Mouse (Mus musculus): ENCODE results near the gene Gm28308. TPM values are rescaled to one million over a fixed set of nuclear protein-coding genes. Genes with fewer than 3 reads are reported as not detected.

Gm28308 gene
- polyA plus RNA-seq, 1 experiment = 0.78 TPM

GRCm38 (mm10) chr6:52203121-52203370 is 10.1 kb downstream of the Gm28308 start:
- 30% methylated on average over 10 of the region's 10 CpGs for WGBS
- H3K4me3 ChIP-seq (ENCODE audit: insufficient read depth, low read depth, low read length) = peak overlapping the region; percentile 68
- no peaks in the 10 kb centered on the region for H3K27me3 ChIP-seq (replicated peaks; ENCODE audit: control insufficient read depth, insufficient read depth, low read length)
- H3K27ac ChIP-seq (ENCODE audit: insufficient read depth, low read depth, low read length) = peak overlapping the region; percentile 80
- peaks cover 5% of the 10 kb centered on the region; the same call in 1 of the 2 replicates for H3K36me3 ChIP-seq (ENCODE audit: control insufficient read depth, insufficient read depth, low read length)
- DNase-seq = peak; percentile 71
- H3K4me1 ChIP-seq (ENCODE audit: control insufficient read depth, insufficient read depth, low read length) = no peaks in the 10 kb centered on the region
- TF ChIP-seq POLR2A (IDR thresholded peaks at IDR 0.05; ENCODE audit: low read depth, low read length) (no peak), CTCF (conservative IDR thresholded peaks at IDR 0.05; ENCODE audit: insufficient read depth, insufficient read length, low read depth, low read length) (no peak)

DNA sequence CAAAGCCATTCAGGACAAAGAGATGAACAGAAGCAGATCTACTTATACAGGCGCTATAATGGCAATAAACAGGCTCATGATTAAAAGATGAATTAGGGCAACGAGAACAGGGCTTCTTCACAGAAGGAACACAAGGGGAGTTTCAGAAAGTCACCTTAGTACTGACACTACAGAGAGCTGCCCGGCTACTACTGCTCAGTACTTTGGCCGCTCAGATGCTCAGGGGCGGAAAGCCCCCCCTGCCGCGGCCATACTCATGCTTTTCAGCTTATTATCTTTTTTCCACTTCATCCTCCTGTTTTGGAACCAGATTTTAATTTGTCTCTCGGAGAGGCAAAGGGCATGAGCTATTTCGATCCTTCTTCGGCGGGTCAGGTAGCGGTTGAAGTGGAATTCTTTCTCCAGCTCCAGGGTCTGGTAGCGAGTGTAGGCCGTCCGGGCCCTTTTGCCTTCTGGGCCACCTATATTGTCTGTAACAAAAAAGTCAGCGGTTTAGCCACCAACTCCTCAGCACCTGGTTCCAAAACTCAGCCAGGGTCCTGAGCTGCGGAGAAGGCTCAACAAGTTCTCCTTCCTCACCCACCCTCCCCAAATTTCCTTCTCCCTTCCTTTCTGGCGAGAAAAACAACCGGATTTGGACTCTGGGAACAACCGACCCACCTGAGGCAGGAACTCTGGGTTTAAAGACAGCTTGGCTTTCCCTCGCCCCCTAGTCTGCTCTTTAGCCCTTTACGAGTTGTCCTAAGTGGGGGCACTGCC is 10.6 kb downstream of the Gm28308 start:
- no peaks in the 10 kb centered on the region for H3K4me1 ChIP-seq (ENCODE audit: control insufficient read depth, insufficient read depth, low read length)
- TF ChIP-seq POLR2A (IDR thresholded peaks at IDR 0.05; ENCODE audit: low read depth, low read length) (no peak), CTCF (conservative IDR thresholded peaks at IDR 0.05; ENCODE audit: insufficient read depth, insufficient read length, low read depth, low read length) (no peak)
- H3K27ac ChIP-seq (ENCODE audit: insufficient read depth, low read depth, low read length) = peak overlapping the region; percentile 80
- WGBS = 43% methylated on average over 22 of the region's 22 CpGs
- DNase-seq = peak; percentile 14
- H3K4me3 ChIP-seq (ENCODE audit: insufficient read depth, low read depth, low read length) = peak overlapping the region; percentile 68
- H3K36me3 ChIP-seq (ENCODE audit: control insufficient read depth, insufficient read depth, low read length) = peaks cover 5% of the 10 kb centered on the region; the same call in 1 of the 2 replicates
- no peaks in the 10 kb centered on the region for H3K27me3 ChIP-seq (replicated peaks; ENCODE audit: control insufficient read depth, insufficient read depth, low read length)

DNA sequence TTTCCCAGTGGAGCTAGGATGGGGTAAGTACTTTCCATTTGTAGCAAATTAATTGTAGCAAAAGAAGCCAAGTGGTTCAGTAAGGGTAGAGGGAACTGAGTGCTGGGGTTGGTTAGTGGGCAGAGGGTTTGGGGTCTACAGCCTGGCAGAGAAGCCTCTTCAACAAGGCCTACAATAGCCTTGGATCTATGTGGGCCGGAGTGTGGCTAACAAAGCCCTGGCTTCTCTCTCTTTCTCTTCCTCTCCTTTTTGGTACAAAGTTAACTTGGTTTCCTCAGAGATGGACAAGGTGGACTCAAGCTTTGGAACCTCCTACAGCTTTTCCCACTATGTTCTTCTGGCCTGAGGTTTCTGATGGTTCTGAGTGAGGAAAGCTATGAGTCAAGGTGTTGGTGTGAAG is 11.9 kb downstream of the Gm28308 start:
- TF ChIP-seq CTCF (conservative IDR thresholded peaks at IDR 0.05; ENCODE audit: insufficient read depth, insufficient read length, low read depth, low read length) = no peak
- no peak for TF ChIP-seq POLR2A (IDR thresholded peaks at IDR 0.05; ENCODE audit: low read depth, low read length)
- Histone ChIP-seq H3K4me1 (ENCODE audit: control insufficient read depth, insufficient read depth, low read length) (0 out of 2 replicates have a peak, but pooled peaks cover 2% of the 10 kb centered on the region), H3K27ac (ENCODE audit: insufficient read depth, low read depth, low read length) (no peak overlapping the region), H3K4me3 (ENCODE audit: insufficient read depth, low read depth, low read length) (no peak overlapping the region), H3K36me3 (ENCODE audit: control insufficient read depth, insufficient read depth, low read length) (peaks cover 5% of the 10 kb centered on the region; the same call in 1 of the 2 replicates), H3K27me3 (replicated peaks; ENCODE audit: control insufficient read depth, insufficient read depth, low read length) (no peaks in the 10 kb centered on the region)
- WGBS = 71% methylated on average over 1 of the region's 1 CpGs
- DNase-seq = no peak

- 74% methylated on average over 10 of the region's 10 CpGs for WGBS
- Histone ChIP-seq H3K36me3 (ENCODE audit: control insufficient read depth, insufficient read depth, low read length) (peaks cover 5% of the 10 kb centered on the region; the same call in 1 of the 2 replicates), H3K4me1 (ENCODE audit: control insufficient read depth, insufficient read depth, low read length) (0 out of 2 replicates have a peak, but pooled peaks cover 2% of the 10 kb centered on the region), H3K4me3 (ENCODE audit: insufficient read depth, low read depth, low read length) (no peak overlapping the region), H3K27me3 (replicated peaks; ENCODE audit: control insufficient read depth, insufficient read depth, low read length) (no peaks in the 10 kb centered on the region), H3K27ac (ENCODE audit: insufficient read depth, low read depth, low read length) (no peak overlapping the region)
- TF ChIP-seq POLR2A (IDR thresholded peaks at IDR 0.05; ENCODE audit: low read depth, low read length) = no peak
- no peak for TF ChIP-seq CTCF (conservative IDR thresholded peaks at IDR 0.05; ENCODE audit: insufficient read depth, insufficient read length, low read depth, low read length)
- no peak for DNase-seq
These were observed 12.3 kb downstream of the Gm28308 start for GRCm38 (mm10) chr6:52200751-52201250.

DNA sequence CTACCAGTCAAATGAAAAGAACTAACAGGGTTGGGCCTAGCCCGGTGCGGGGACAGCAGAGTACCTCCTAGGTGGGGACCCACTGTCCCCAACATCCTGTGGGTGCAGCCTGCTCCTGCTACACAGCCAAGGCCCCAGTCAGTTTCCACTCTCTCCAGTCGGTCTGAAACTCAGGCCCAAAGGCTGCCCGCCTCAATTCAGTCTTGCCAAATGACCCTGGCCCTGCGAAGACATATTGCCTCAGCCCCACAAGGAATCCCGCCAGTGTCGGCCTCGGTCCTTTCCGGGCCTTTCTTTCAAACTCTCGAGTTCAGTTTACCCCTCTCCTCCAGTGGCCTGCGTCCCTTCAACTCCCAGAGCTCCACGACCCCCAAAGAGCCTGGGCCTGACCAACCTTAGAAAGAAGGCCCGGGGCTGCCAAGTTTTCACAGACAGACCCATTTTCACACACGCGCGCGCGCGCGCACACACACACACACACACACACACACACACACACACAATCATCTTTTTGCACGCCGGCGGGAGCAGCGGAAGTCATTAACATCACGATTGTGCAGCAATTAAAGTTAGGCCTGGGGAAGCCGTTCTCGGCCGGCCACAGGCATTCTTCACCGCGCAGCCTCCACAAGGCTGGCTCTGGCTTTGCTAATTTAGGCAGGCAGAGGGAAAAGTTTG is 12.9 kb downstream of the Gm28308 start:
- H3K4me1 ChIP-seq (ENCODE audit: control insufficient read depth, insufficient read depth, low read length) = 0 out of 2 replicates have a peak, but pooled peaks cover 2% of the 10 kb centered on the region
- H3K4me3 ChIP-seq (ENCODE audit: insufficient read depth, low read depth, low read length) = no peak overlapping the region
- peaks cover 4% of the 10 kb centered on the region; the same call in 1 of the 2 replicates for H3K36me3 ChIP-seq (ENCODE audit: control insufficient read depth, insufficient read depth, low read length)
- WGBS = 63% methylated on average over 30 of the region's 30 CpGs
- peak overlapping the region; percentile 20; the same call in 1 of the 2 replicates for H3K27ac ChIP-seq (ENCODE audit: insufficient read depth, low read depth, low read length)
- H3K27me3 ChIP-seq (replicated peaks; ENCODE audit: control insufficient read depth, insufficient read depth, low read length) = no peaks in the 10 kb centered on the region
- TF ChIP-seq POLR2A (IDR thresholded peaks at IDR 0.05; ENCODE audit: low read depth, low read length) (no peak), CTCF (conservative IDR thresholded peaks at IDR 0.05; ENCODE audit: insufficient read depth, insufficient read length, low read depth, low read length) (no peak)
- peak; percentile 33 for DNase-seq

GRCm38 (mm10) chr6:52197271-52197670 is 15.9 kb downstream of the Gm28308 start:
- Histone ChIP-seq H3K4me1 (ENCODE audit: control insufficient read depth, insufficient read depth, low read length) (peaks cover 10% of the 10 kb centered on the region), H3K27me3 (replicated peaks; ENCODE audit: control insufficient read depth, insufficient read depth, low read length) (no peaks in the 10 kb centered on the region), H3K27ac (ENCODE audit: insufficient read depth, low read depth, low read length) (no peak overlapping the region), H3K4me3 (ENCODE audit: insufficient read depth, low read depth, low read length) (no peak overlapping the region), H3K36me3 (ENCODE audit: control insufficient read depth, insufficient read depth, low read length) (peaks cover 2% of the 10 kb centered on the region; the same call in 1 of the 2 replicates)
- TF ChIP-seq POLR2A (IDR thresholded peaks at IDR 0.05; ENCODE audit: low read depth, low read length) (no peak), CTCF (conservative IDR thresholded peaks at IDR 0.05; ENCODE audit: insufficient read depth, insufficient read length, low read depth, low read length) (peak; percentile 66)
- WGBS = 12% methylated on average over 10 of the region's 10 CpGs
- DNase-seq = peak; percentile 78

- Histone ChIP-seq H3K36me3 (ENCODE audit: control insufficient read depth, insufficient read depth, low read length) (peaks cover 2% of the 10 kb centered on the region; the same call in 1 of the 2 replicates), H3K4me1 (ENCODE audit: control insufficient read depth, insufficient read depth, low read length) (peaks cover 14% of the 10 kb centered on the region), H3K4me3 (ENCODE audit: insufficient read depth, low read depth, low read length) (no peak overlapping the region), H3K27ac (ENCODE audit: insufficient read depth, low read depth, low read length) (0 out of 2 replicates have a peak overlapping the region, but pooled peaks have one; percentile 5), H3K27me3 (replicated peaks; ENCODE audit: control insufficient read depth, insufficient read depth, low read length) (no peaks in the 10 kb centered on the region)
- WGBS = 50% methylated on average over 9 of the region's 9 CpGs
- DNase-seq = peak; percentile 7
- no peak for TF ChIP-seq POLR2A (IDR thresholded peaks at IDR 0.05; ENCODE audit: low read depth, low read length)
- TF ChIP-seq CTCF (conservative IDR thresholded peaks at IDR 0.05; ENCODE audit: insufficient read depth, insufficient read length, low read depth, low read length) = no peak
These were observed 16.3 kb downstream of the Gm28308 start for GRCm38 (mm10) chr6:52196811-52197210.

Measured in kidney, adult 2 months (tissue).